Mouse (Mus musculus) spleen, adult 2 months (tissue): ENCODE measurements around the gene Adamts3.

Experiments used
- CTCF ChIP-seq: fragments of 200-500 bp; IDR thresholded peaks from 2 replicates; pipeline ENCODE4 v1.5.1; 2011; ENCODE audit warnings: mild to moderate bottlenecking, inconsistent platforms; ENCODE audit not compliant: insufficient read depth, insufficient read length, insufficient replicate concordance; ENCODE audit errors: extremely low read depth
- POLR2A ChIP-seq: fragments of 200-500 bp; IDR thresholded peaks from 2 replicates; pipeline ENCODE4 v1.6.1; 2011; ENCODE audit warnings: low read depth, low read length, inconsistent platforms

GRCm38 (mm10) chr5:89678148-89678547 is 205.0 kb downstream of the Adamts3 start:
- TF ChIP-seq CTCF (no peak), POLR2A (no peak)
